Mouse (Mus musculus) cerebral cortex, adult 2 months (tissue): ENCODE data around the gene C1qb.

Source experiments
- WGBS: fragments of 180-500 bp; shearing (Covaris S2); methylation state at CpG from one replicate; pipeline ENCODE4 v1.1.7; 2018; 5-methylcytosine and 5-hydroxymethylcytosine counted together

Gene C1qb

GRCm38 (mm10) chr4:136842802-136843201 lies 43.2 kb downstream of the C1qb start:
- 88% methylated on average over 10 of the region's 10 CpGs for WGBS

GRCm38 (mm10) chr4:136842033-136842432 lies 44.0 kb downstream of the C1qb start:
- 73% methylated on average over 4 of the region's 4 CpGs for WGBS

- 7% methylated on average over 5 of the region's 5 CpGs for WGBS
These were observed 44.9 kb downstream of the C1qb start for GRCm38 (mm10) chr4:136841056-136841455.

- 49% methylated on average over 9 of the region's 9 CpGs for WGBS
These were observed 47.5 kb downstream of the C1qb start for GRCm38 (mm10) chr4:136838462-136838861.

DNA sequence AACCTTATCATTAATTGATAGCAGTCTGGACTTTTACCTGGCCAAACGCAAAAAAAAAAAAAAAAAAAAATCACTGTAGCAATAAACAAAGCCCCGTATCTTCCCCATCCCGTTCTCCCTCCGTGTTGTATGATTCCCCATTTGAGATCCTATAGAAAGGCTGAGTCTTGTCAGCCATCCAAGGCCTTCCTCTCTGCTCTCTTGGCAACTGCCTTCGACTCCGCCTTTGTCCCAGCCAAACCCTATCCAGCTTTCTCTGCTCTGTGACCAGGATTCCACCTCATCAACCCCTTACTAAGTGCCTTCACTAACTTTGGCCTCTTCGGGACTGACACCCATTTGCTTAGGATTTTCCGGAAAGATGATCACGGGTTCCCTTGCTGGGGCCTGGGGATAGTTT lies 48.0 kb downstream of the C1qb start:
- 75% methylated on average over 9 of the region's 9 CpGs for WGBS

- WGBS, result 4% methylated on average over 27 of the region's 27 CpGs
These were observed 49.5 kb downstream of the C1qb start for GRCm38 (mm10) chr4:136836387-136836931.

DNA sequence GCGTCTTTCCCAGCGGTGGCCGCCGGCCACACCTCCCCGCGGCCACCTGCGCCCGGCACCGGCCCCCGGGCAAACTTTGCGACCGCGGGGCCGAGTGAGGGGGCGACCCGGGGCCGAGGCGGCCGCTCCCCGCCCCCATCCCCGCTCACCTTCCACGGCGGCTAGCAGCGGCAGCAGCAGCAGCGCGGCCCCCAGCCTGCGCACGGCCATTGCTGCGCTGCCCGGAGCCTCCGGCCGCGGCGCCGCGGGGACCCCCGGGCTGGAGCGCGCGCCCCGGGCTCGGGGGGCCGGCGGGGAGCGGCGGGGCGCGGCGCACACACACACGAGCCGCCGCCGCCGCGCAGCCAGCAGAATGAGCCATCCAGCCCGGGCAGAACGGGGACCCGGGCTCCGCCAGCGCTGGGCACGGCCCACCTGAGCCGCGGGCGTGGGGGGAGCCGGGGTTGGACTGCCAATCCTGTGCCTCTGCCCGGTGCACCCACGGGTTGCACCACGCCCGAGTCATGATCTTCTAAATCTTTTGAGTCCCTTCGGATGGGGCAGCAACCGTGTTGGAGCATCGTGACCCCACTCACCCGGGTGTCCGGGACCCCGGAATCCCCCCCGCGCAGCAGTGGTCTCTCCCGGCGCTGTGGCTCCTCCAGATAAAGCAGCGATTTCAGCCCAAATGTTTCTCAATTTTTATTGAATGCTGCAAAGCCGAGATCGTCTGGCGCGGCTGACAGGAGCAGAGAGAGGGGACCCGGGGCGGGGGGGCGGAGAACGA lies 50.2 kb downstream of the C1qb start, which contains the start of gene Ephb2:
Gene Ephb2, minus strand, starts transcription at position 368 of the 766 bp plus-strand sequence.
- 1% methylated on average over 88 of the region's 88 CpGs for WGBS

DNA sequence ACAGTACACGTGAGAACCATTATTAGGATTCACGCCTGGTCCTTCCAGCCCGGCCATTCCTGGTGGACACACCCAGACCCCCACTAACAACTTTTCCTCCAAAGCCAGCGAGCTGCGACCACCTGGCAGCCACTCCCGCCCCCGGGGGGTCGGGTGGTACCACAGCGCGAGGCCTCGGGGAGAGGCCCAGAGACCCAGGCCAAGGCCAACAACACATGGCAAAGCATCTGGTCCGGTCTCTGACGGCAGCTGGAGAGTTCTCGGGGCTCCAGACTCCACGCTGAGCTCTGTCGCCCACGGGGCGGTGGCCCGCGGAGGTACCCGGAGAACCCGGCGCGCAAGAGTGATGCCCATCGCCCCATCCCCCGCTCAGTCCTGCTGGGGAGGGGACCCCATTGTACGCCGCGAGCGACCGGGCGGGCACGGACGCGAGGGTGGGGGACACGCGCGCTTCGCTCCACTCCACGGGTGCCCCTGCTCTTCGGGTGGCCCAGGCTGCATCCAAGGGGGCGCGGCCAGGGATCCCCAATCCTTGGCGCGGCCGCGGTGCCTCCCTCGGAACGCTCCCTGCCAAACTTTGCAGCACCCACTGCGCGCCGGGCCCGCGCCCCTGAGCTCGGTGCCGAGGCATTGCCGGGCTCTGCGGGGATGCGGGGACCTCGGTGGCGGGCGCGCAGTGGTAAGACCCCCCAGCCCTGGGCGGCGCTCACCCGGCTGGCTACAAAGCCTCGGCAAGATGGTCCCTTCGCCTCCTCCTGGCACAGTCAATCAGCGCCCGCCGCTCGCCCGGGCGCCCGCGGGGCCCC lies 51.0 kb downstream of the C1qb start:
- 1% methylated on average over 76 of the region's 76 CpGs for WGBS

- 15% methylated on average over 12 of the region's 12 CpGs for WGBS
These were observed 51.6 kb downstream of the C1qb start for GRCm38 (mm10) chr4:136834439-136834814.

- WGBS, result 31% methylated on average over 21 of the region's 21 CpGs
These were observed 52.2 kb downstream of the C1qb start for GRCm38 (mm10) chr4:136833619-136834351.

DNA sequence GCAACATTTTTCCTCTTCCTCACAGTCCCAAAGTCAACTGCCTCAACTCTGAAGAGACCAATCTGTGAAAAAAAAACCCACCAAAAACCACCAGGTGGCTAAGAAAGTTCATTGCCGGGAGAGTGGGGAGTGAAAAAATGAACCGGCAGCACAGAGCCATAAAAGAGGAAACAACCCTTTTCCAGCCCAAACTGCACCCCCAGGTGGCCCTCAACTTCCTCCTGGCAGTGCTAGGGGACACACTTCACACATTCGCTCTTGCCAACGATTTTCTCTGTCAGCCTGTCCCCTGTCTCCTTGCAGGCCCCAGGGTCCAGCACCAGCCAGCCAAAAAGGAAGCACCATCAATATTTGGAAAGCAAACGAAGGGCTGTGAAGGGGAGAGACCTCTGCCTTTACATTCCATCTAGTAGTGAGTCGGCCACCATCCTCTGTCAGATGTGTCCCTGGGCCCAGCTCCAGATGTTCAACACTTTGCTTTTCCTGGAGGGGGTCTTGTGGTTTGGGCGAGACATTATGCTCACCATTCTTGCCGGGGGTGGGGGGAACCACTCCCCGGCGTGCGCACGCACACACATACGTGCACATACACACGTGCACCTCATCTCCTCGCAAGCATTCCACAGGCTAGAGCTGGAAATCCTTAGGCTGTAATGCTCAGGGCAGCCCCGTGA lies 53.3 kb downstream of the C1qb start:
- 76% methylated on average over 16 of the region's 16 CpGs for WGBS

DNA sequence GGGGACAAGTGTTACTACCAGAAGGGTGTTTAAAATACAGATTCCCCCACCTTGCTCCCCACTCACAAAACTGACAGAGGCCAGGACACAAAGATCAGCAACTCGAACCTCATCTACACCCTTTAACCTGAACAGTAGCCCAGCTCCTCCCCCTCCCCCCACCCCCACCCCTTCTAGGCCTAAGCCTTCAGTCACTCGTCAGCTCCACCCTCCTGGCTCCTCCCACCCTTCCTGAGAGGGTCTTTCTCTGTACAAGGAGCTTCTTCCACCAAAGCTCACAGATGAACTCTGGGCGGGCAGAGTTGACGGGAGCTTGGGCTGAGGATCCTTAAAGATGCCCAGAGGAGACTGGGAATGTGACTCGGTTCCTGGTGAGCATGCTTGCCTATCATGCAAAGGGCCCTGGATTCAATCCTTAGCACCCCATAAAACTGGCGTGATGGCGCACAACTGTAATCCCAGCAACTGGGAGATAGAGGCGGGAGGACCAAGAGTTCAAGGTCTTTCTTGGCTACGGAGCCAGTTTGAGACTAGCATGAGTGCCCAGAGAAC lies 55.6 kb downstream of the C1qb start:
- WGBS, result 82% methylated on average over 9 of the region's 9 CpGs
